Mouse (Mus musculus) midbrain, embryonic 14.5 days (tissue): ENCODE measurements around the gene Gga2. TPM values are rescaled to one million over a fixed set of nuclear protein-coding genes. Genes with fewer than 3 reads are reported as not detected.

Experiments
- ATAC-seq: fragments of 200-750 bp; cut with Nextera tagmentation; 2 replicates; pipeline ENCODE4 v1.8.0; 2017; ENCODE audit warnings: moderate number of reproducible peaks, moderate library complexity; ENCODE audit not compliant: low FRiP score, low TSS enrichment
- DNase-seq: peaks from one replicate; pipeline ENCODE4 v3.0.0-alpha.2; 2015
- H3K27ac ChIP-seq: fragments of 300-500 bp; sonication (generic); replicated peaks from 2 replicates; pipeline ENCODE4 v1.5.1; 2014; ENCODE audit warnings: mild to moderate bottlenecking, low read depth, low read length, moderate library complexity
- H3K27me3 ChIP-seq: fragments of 300-500 bp; sonication (generic); 2 replicates; pipeline ENCODE4 v1.6.1; 2014; ENCODE audit warnings: low read length, control low read depth, mixed read lengths; ENCODE audit not compliant: control insufficient read depth, insufficient read depth
- H3K36me3 ChIP-seq: fragments of 300-500 bp; sonication (generic); 2 replicates; pipeline ENCODE4 v1.6.1; 2014; ENCODE audit warnings: low read length, control low read depth; ENCODE audit not compliant: control insufficient read depth, insufficient read depth
- H3K4me1 ChIP-seq: fragments of 300-500 bp; sonication (generic); 2 replicates; pipeline ENCODE4 v1.6.1; 2014; ENCODE audit warnings: mild to moderate bottlenecking, antibody characterized with exemption, low read length, control low read depth; ENCODE audit not compliant: control insufficient read depth, insufficient read depth
- H3K4me2 ChIP-seq: fragments of 300-500 bp; sonication (generic); 2 replicates; pipeline ENCODE4 v1.6.1; 2014; ENCODE audit warnings: mild to moderate bottlenecking, low read length, moderate library complexity
- H3K4me3 ChIP-seq: fragments of 300-500 bp; sonication (generic); replicated peaks from 2 replicates; pipeline ENCODE4 v1.5.1; 2014; ENCODE audit warnings: low read depth, low read length
- H3K9ac ChIP-seq: fragments of 300-500 bp; sonication (generic); replicated peaks from 2 replicates; pipeline ENCODE4 v1.6.1; 2014; ENCODE audit warnings: mild to moderate bottlenecking, low read length, moderate library complexity
- H3K9me3 ChIP-seq: fragments of 300-500 bp; sonication (generic); 2 replicates; pipeline ENCODE4 v1.6.1; 2016; ENCODE audit warnings: low read length, control low read depth, mixed read lengths; ENCODE audit not compliant: control insufficient read depth
- WGBS: fragments of 180-500 bp; shearing (Covaris S2); extraction: QIAGEN DNeasy Blood & Tissue Kit; methylation state at CpG from one replicate; pipeline ENCODE4 v1.1.7; 2014; 5-methylcytosine and 5-hydroxymethylcytosine counted together
- polyA plus RNA-seq: library from polyadenylated mRNA; unstranded; fragments of >200 nt; fragmentation: Nextera tagmentation; extraction: Ambion mirVana; gene quantifications from 2 replicates; pipeline ENCODE4 v1.2.1, GENCODE M21; 2014

Gene Gga2
- polyA plus RNA-seq, 1 experiment from 2014 or later = 33.3 TPM

- no peaks in the 10 kb centered on the region for H3K27me3 ChIP-seq
- no peaks in the 10 kb centered on the region for H3K9me3 ChIP-seq
- no peak for ATAC-seq
- peaks cover 27% of the 10 kb centered on the region for H3K36me3 ChIP-seq
- no peak overlapping the region for H3K4me3 ChIP-seq
- H3K27ac ChIP-seq = no peak overlapping the region
- WGBS = 95% methylated on average over 11 of the region's 11 CpGs
- no peak overlapping the region for H3K9ac ChIP-seq
- no peak overlapping the region for H3K4me2 ChIP-seq
- H3K4me1 ChIP-seq = no peaks in the 10 kb centered on the region
- DNase-seq = no peak
Measured at GRCm38 (mm10) chr7:121954891-121955669, 65.9 kb downstream of the Gga2 start.

GRCm38 (mm10) chr7:121947513-121947912 lies 73.5 kb downstream of the Gga2 start:
- H3K9me3 ChIP-seq = no peaks in the 10 kb centered on the region
- WGBS = 75% methylated on average over 4 of the region's 4 CpGs
- peaks cover 28% of the 10 kb centered on the region for H3K36me3 ChIP-seq
- no peak overlapping the region for H3K4me2 ChIP-seq
- H3K27ac ChIP-seq = no peak overlapping the region
- ATAC-seq (no peak), DNase-seq (no peak)
- no peak overlapping the region for H3K4me3 ChIP-seq
- no peaks in the 10 kb centered on the region for H3K27me3 ChIP-seq
- H3K9ac ChIP-seq = no peak overlapping the region
- no peaks in the 10 kb centered on the region for H3K4me1 ChIP-seq

- 82% methylated on average over 5 of the region's 5 CpGs for WGBS
- H3K27ac ChIP-seq = no peak overlapping the region
- H3K9me3 ChIP-seq = no peaks in the 10 kb centered on the region
- no peaks in the 10 kb centered on the region for H3K4me1 ChIP-seq
- H3K27me3 ChIP-seq = no peaks in the 10 kb centered on the region
- H3K4me2 ChIP-seq = no peak overlapping the region
- H3K9ac ChIP-seq = no peak overlapping the region
- peaks cover 32% of the 10 kb centered on the region for H3K36me3 ChIP-seq
- ATAC-seq (no peak), DNase-seq (no peak)
- no peak overlapping the region for H3K4me3 ChIP-seq
Measured at GRCm38 (mm10) chr7:121946196-121946595, 74.8 kb downstream of the Gga2 start.

GRCm38 (mm10) chr7:121942371-121942770 lies 78.7 kb downstream of the Gga2 start:
- H3K36me3 ChIP-seq = peaks cover 17% of the 10 kb centered on the region
- WGBS = 99% methylated on average over 2 of the region's 2 CpGs

GRCm38 (mm10) chr7:121941640-121942039 lies 79.4 kb downstream of the Gga2 start:
- no peak for ATAC-seq
- no peak overlapping the region for H3K4me2 ChIP-seq
- H3K36me3 ChIP-seq = peaks cover 16% of the 10 kb centered on the region
- 93% methylated on average over 3 of the region's 3 CpGs for WGBS
- no peaks in the 10 kb centered on the region for H3K9me3 ChIP-seq
- H3K9ac ChIP-seq = no peak overlapping the region
- DNase-seq = no peak
- H3K4me3 ChIP-seq = no peak overlapping the region
- no peaks in the 10 kb centered on the region for H3K4me1 ChIP-seq
- H3K27me3 ChIP-seq = no peaks in the 10 kb centered on the region
- no peak overlapping the region for H3K27ac ChIP-seq

More at GRCm38 (mm10) chr7:121942371-121942770, 78.7 kb downstream of the Gga2 start:
- Histone ChIP-seq H3K27me3 (no peaks in the 10 kb centered on the region), H3K4me1 (no peaks in the 10 kb centered on the region), H3K9ac (no peak overlapping the region), H3K27ac (no peak overlapping the region), H3K4me2 (no peak overlapping the region), H3K9me3 (no peaks in the 10 kb centered on the region), H3K4me3 (no peak overlapping the region)
- ATAC-seq (no peak), DNase-seq (no peak)

- DNase-seq (no peak), ATAC-seq (no peak)
- Histone ChIP-seq H3K4me1 (no peaks in the 10 kb centered on the region), H3K27ac (no peak overlapping the region), H3K27me3 (no peaks in the 10 kb centered on the region), H3K4me3 (no peak overlapping the region), H3K9me3 (no peaks in the 10 kb centered on the region), H3K36me3 (peaks cover 15% of the 10 kb centered on the region), H3K9ac (no peak overlapping the region), H3K4me2 (no peak overlapping the region)
- WGBS = 94% methylated on average over 3 of the region's 3 CpGs
Measured at GRCm38 (mm10) chr7:121941016-121941415, 80.0 kb downstream of the Gga2 start.

- no peak overlapping the region for H3K27ac ChIP-seq
- H3K4me1 ChIP-seq = no peaks in the 10 kb centered on the region
- H3K9ac ChIP-seq = no peak overlapping the region
- H3K4me2 ChIP-seq = no peak overlapping the region
- WGBS = 35% methylated on average over 4 of the region's 4 CpGs
- ATAC-seq (peak; percentile 53; the same call in 1 of the 2 replicates), DNase-seq (peak; percentile 45)
- no peaks in the 10 kb centered on the region for H3K9me3 ChIP-seq
- no peak overlapping the region for H3K4me3 ChIP-seq
- peaks cover 19% of the 10 kb centered on the region for H3K36me3 ChIP-seq
- no peaks in the 10 kb centered on the region for H3K27me3 ChIP-seq
Measured at GRCm38 (mm10) chr7:121939729-121940128, 81.3 kb downstream of the Gga2 start.

GRCm38 (mm10) chr7:121939244-121939643 lies 81.8 kb downstream of the Gga2 start:
- Histone ChIP-seq H3K4me3 (no peak overlapping the region), H3K27me3 (no peaks in the 10 kb centered on the region), H3K9ac (no peak overlapping the region), H3K27ac (no peak overlapping the region), H3K4me2 (no peak overlapping the region), H3K4me1 (no peaks in the 10 kb centered on the region), H3K9me3 (no peaks in the 10 kb centered on the region), H3K36me3 (peaks cover 19% of the 10 kb centered on the region)
- DNase-seq (no peak), ATAC-seq (no peak)
- WGBS = 55% methylated on average over 6 of the region's 6 CpGs
